Mouse (Mus musculus) stomach, postnatal 0 days (tissue): ENCODE data around the gene Mif4gd. TPM values are rescaled to one million over a fixed set of nuclear protein-coding genes. Genes with fewer than 3 reads are reported as not detected.
A peak's percentile ranks its signal among the peaks of the same experiment; 100 is the strongest.
"Not testable (repeated sequence)": the region's sequence is repeated elsewhere in the genome, so short reads cannot be mapped to it uniquely, and the experiment has no call there.

Experiments
- ATAC-seq: fragments of 200-750 bp; cut with Nextera tagmentation; 2 replicates; pipeline ENCODE4 v1.8.0; 2017; ENCODE audit not compliant: low FRiP score, low TSS enrichment
- DNase-seq: peaks from one replicate; pipeline ENCODE4 v3.0.0-alpha.2; 2016; ENCODE audit warnings: low spot score
- H3K27ac ChIP-seq: fragments of 300-500 bp; sonication (generic); replicated peaks from 2 replicates; pipeline ENCODE4 v1.5.1; 2014; ENCODE audit warnings: mild to moderate bottlenecking, control low read depth
- H3K27me3 ChIP-seq: fragments of 300-500 bp; sonication (generic); 2 replicates; pipeline ENCODE4 v1.6.1; 2014; ENCODE audit warnings: low read length; ENCODE audit not compliant: control insufficient read depth, insufficient read depth
- H3K36me3 ChIP-seq: fragments of 300-500 bp; sonication (generic); 2 replicates; pipeline ENCODE4 v1.6.1; 2014; ENCODE audit warnings: low read length, mixed read lengths; ENCODE audit not compliant: control insufficient read depth, insufficient read depth
- H3K4me1 ChIP-seq: fragments of 300-500 bp; sonication (generic); replicated peaks from 2 replicates; pipeline ENCODE4 v1.6.1; 2014; ENCODE audit warnings: antibody characterized with exemption; ENCODE audit not compliant: control insufficient read depth, insufficient read depth
- H3K4me2 ChIP-seq: fragments of 300-500 bp; sonication (generic); replicated peaks from 2 replicates; pipeline ENCODE4 v1.6.1; 2014; ENCODE audit warnings: low read depth, mild to moderate bottlenecking, control low read depth, moderate library complexity
- H3K4me3 ChIP-seq: fragments of 300-500 bp; sonication (generic); 2 replicates; pipeline ENCODE4 v1.5.1; 2014; ENCODE audit warnings: low read depth, low read length, control low read depth
- H3K9ac ChIP-seq: fragments of 300-500 bp; sonication (generic); 2 replicates; pipeline ENCODE4 v1.6.1; 2014; ENCODE audit warnings: mild to moderate bottlenecking, low read length, control low read depth, mixed read lengths
- H3K9me3 ChIP-seq: fragments of 300-500 bp; sonication (generic); 2 replicates; pipeline ENCODE4 v1.6.1; 2016; ENCODE audit warnings: low read length; ENCODE audit not compliant: control insufficient read depth
- CTCF ChIP-seq: IDR thresholded peaks from 2 replicates; pipeline ENCODE4 v1.5.1; 2016; ENCODE audit warnings: antibody characterized with exemption, low read depth, mild to moderate bottlenecking, moderate library complexity
- EP300 ChIP-seq: optimal IDR thresholded peaks from 2 replicates; pipeline ENCODE3; 2016; ENCODE audit warnings: antibody characterized with exemption
- WGBS: fragments of 180-500 bp; shearing (Covaris S2); extraction: QIAGEN DNeasy Blood & Tissue Kit; methylation state at CpG from one replicate; pipeline ENCODE4 v1.1.7; 2014; 5-methylcytosine and 5-hydroxymethylcytosine counted together
- polyA plus RNA-seq: library from polyadenylated mRNA; unstranded; fragments of >200 nt; fragmentation: Nextera tagmentation; extraction: Ambion mirVana; gene quantifications from 2 replicates; pipeline ENCODE4 v1.2.1, GENCODE M21; 2015

Mif4gd gene
- polyA plus RNA-seq, 1 experiment from 2014 or later = 48.9 TPM

GRCm38 (mm10) chr11:115649706-115650105 is 36.9 kb upstream of the Mif4gd start:
- Histone ChIP-seq H3K4me1 (0 out of 2 replicates have a peak, but pooled peaks cover 2% of the 10 kb centered on the region), H3K36me3 (peaks cover 11% of the 10 kb centered on the region), H3K27ac (no peak overlapping the region), H3K27me3 (no peaks in the 10 kb centered on the region), H3K4me2 (no peak overlapping the region), H3K9me3 (no peaks in the 10 kb centered on the region), H3K9ac (no peak overlapping the region), H3K4me3 (no peak overlapping the region)
- 60% methylated on average over 10 of the region's 10 CpGs for WGBS
- DNase-seq (no peak), ATAC-seq (no peak)
- no peak for TF ChIP-seq CTCF
- no peak for TF ChIP-seq EP300

GRCm38 (mm10) chr11:115647459-115647858 is 34.7 kb upstream of the Mif4gd start:
- Histone ChIP-seq H3K36me3 (peaks cover 6% of the 10 kb centered on the region; the same call in 1 of the 2 replicates), H3K4me1 (no peaks in the 10 kb centered on the region), H3K4me3 (no peak overlapping the region), H3K4me2 (no peak overlapping the region), H3K9ac (no peak overlapping the region), H3K27ac (no peak overlapping the region), H3K9me3 (no peaks in the 10 kb centered on the region), H3K27me3 (no peaks in the 10 kb centered on the region)
- ATAC-seq (no peak), DNase-seq (peak; percentile 66)
- 25% methylated on average over 6 of the region's 6 CpGs for WGBS
- TF ChIP-seq CTCF (peak; percentile 89), EP300 (no peak)

GRCm38 (mm10) chr11:115646439-115646838 is 33.7 kb upstream of the Mif4gd start:
- H3K4me1 ChIP-seq = no peaks in the 10 kb centered on the region
- H3K4me2 ChIP-seq = no peak overlapping the region
- H3K27me3 ChIP-seq = no peaks in the 10 kb centered on the region
- no peaks in the 10 kb centered on the region for H3K9me3 ChIP-seq
- no peak for TF ChIP-seq CTCF
- no peak for TF ChIP-seq EP300
- ATAC-seq = no peak
- H3K36me3 ChIP-seq = peaks cover 6% of the 10 kb centered on the region; the same call in 1 of the 2 replicates
- no peak overlapping the region for H3K4me3 ChIP-seq
- 86% methylated on average over 9 of the region's 9 CpGs for WGBS
- DNase-seq = no peak
- no peak overlapping the region for H3K9ac ChIP-seq
- no peak overlapping the region for H3K27ac ChIP-seq

GRCm38 (mm10) chr11:115645498-115645897 is 32.7 kb upstream of the Mif4gd start:
- H3K4me1 ChIP-seq, H3K27ac ChIP-seq, H3K4me2 ChIP-seq, H3K9me3 ChIP-seq, H3K36me3 ChIP-seq, H3K4me3 ChIP-seq, H3K27me3 ChIP-seq, DNase-seq, H3K9ac ChIP-seq, ATAC-seq: not testable (repeated sequence)
- 60% methylated on average over 14 of the region's 14 CpGs for WGBS

GRCm38 (mm10) chr11:115644308-115644707 is 31.5 kb upstream of the Mif4gd start:
- no peak for ATAC-seq
- H3K4me2 ChIP-seq = no peak overlapping the region
- DNase-seq = no peak
- no peaks in the 10 kb centered on the region for H3K9me3 ChIP-seq
- no peaks in the 10 kb centered on the region for H3K27me3 ChIP-seq
- H3K4me1 ChIP-seq = no peaks in the 10 kb centered on the region
- H3K9ac ChIP-seq = no peak overlapping the region
- peaks cover 6% of the 10 kb centered on the region; the same call in 1 of the 2 replicates for H3K36me3 ChIP-seq
- TF ChIP-seq CTCF = no peak
- TF ChIP-seq EP300 = no peak
- no peak overlapping the region for H3K27ac ChIP-seq
- H3K4me3 ChIP-seq = no peak overlapping the region
- WGBS = 90% methylated on average over 13 of the region's 13 CpGs

- Histone ChIP-seq H3K4me2 (no peak overlapping the region), H3K36me3 (peaks cover 6% of the 10 kb centered on the region; the same call in 1 of the 2 replicates), H3K27me3 (no peaks in the 10 kb centered on the region), H3K4me1 (no peaks in the 10 kb centered on the region), H3K27ac (no peak overlapping the region), H3K4me3 (no peak overlapping the region), H3K9me3 (no peaks in the 10 kb centered on the region), H3K9ac (no peak overlapping the region)
- WGBS = 69% methylated on average over 10 of the region's 10 CpGs
- DNase-seq (no peak), ATAC-seq (no peak)
- TF ChIP-seq EP300 = no peak
- TF ChIP-seq CTCF = no peak
These were observed 30.5 kb upstream of the Mif4gd start for GRCm38 (mm10) chr11:115643265-115643664.
